Mouse (Mus musculus) adrenal gland (tissue): ENCODE measurements around the gene Efcab11.

Experiments used
- intact Hi-C: fragments of 180-260 bp; cut with DNase I; formaldehyde crosslinking; loops from one replicate; pipeline ENCODE4 v1.15.1; 2025

The Efcab11 gene

GRCm38 (mm10) chr12:99757754-99758526 is 126.3 kb downstream of the Efcab11 start:
- intact Hi-C loops: no loop called here

- intact Hi-C loops: no loop called here
These were observed 127.1 kb downstream of the Efcab11 start for GRCm38 (mm10) chr12:99756914-99757687.

- intact Hi-C loops: no loop called here
These were observed 128.0 kb downstream of the Efcab11 start for GRCm38 (mm10) chr12:99756213-99756612.

GRCm38 (mm10) chr12:99752986-99753385 is 131.3 kb downstream of the Efcab11 start:
- intact Hi-C loops: no loop called here

- intact Hi-C loops: no loop called here
These were observed 134.8 kb downstream of the Efcab11 start for GRCm38 (mm10) chr12:99749391-99749790.

- intact Hi-C loops: no loop called here
These were observed 142.6 kb downstream of the Efcab11 start for GRCm38 (mm10) chr12:99741631-99742030.

- intact Hi-C loops: no loop called here
These were observed 145.0 kb downstream of the Efcab11 start for GRCm38 (mm10) chr12:99739211-99739610.

DNA sequence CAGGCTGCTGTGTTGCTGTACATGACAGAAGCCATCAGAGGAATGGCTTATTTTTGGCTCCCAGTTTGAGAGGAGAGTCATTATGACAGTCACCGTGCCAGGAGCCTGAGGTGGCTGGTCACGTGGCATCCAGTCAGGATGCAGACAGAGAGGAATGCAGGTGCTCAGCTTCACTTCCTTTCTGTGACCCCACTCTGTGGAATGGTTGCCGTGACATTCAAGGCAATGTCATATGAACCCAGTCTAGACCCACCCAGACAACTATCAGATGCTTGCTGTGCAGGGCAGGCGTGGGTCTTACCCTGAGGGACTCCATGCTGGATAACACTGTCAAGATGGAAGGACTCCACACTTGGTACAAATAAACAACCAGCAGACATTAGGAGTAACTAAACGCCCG is 146.0 kb downstream of the Efcab11 start:
- intact Hi-C loops: no loop called here

DNA sequence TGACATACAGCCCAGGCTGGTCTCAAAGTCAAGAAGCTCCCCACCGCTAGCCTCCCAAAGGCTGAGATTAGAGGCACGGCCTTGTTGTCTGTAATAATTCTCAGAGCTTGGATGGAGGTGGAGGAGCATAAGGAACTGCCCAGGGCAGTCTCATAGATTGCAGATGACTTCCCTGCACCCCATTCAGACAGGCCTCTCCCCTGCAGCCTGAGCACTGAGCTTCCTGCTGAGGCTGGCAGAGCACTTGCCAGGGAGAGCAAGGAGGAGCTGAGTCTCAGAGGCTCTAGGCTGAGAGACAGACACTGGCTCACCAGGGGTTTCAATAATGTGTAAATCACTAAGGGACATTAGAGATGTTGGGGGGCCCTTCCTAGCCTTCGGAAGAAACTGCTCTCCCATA is 147.3 kb downstream of the Efcab11 start:
- intact Hi-C loops: no loop called here

- intact Hi-C loops: no loop called here
These were observed 149.1 kb downstream of the Efcab11 start for GRCm38 (mm10) chr12:99735172-99735571.

- intact Hi-C loops: no loop called here
These were observed 160.0 kb downstream of the Efcab11 start for GRCm38 (mm10) chr12:99724206-99724605.

DNA sequence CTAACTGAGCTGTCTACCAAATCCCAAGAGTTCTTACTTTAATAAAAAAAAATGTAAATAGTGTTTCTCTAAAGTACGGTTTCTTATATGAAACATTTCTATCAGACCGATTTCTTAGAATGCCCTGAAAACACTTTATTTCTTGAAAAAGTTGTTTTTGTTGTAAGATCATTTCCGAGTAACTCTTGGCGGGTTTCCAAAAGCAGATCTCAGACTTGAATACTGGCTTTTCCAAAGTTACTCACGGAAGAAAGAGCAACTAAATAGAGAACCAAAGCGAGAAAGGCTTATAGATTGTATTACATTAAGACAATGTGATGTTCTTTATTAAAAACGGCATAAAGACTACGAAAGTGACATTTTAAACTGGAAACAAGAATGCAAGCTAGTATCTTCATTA is 160.4 kb downstream of the Efcab11 start:
- intact Hi-C loops: no loop called here

DNA sequence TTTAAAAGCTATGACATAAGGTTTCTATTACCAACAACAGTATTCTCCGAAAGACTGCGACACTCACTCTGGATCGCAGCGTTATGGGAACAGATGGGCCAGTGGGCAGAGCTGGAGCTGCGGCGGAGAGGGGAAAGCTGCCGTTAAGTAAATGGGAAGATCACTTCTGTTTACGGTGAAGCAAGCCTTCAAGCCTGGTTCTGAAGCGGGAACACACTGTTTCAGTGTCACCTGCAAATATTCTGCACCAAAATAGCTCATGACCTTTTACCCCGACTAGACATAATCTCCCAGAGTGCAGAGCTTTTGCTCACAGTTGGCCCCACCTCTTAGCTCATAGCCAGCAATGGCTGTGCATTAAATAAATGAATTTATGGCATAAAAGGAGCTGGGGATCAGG is 162.9 kb downstream of the Efcab11 start:
- intact Hi-C loops: no loop called here

DNA sequence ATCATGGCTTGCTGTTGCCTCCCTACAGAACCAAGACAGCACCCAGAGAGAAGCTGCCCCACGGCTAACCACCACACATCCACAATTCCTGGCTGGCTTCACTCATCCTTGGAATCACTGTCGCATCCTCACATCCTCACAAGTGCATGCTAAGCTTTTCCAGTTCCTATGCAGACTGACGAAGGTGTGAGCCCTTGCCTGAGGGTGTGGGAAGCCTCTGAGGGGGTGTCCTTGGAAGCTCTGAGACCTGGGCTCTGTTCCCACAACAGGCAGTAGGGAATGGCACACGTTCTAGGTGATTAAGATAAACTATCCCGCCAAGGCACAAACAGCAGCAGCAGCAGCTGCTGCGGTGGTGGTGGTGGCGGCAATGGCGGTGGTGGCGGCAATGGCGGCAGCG is 164.5 kb downstream of the Efcab11 start:
- intact Hi-C loops: no loop called here

DNA sequence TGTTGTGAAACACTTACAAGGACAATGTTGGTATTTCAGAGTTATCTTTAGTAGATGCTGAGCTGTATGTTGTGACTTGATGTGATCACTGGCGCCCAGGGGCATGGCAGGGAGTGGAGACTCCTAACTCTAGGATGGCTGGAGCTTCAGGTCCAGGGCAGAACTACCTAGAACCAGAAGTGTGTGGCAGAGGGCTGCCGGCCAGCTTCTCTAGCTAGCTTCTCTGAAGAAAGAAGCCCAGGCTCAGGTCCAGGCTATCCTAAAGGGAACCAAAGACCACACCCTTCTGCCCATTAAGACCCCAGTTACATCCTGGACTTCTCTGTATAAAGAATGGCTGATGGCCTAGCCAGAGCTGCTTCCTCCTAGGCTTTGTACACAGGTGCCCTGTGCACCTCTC is 166.1 kb downstream of the Efcab11 start:
- intact Hi-C loops: no loop called here

- intact Hi-C loops: no loop called here
These were observed 168.1 kb downstream of the Efcab11 start for GRCm38 (mm10) chr12:99716038-99716610.

- intact Hi-C loops: no loop called here
These were observed 168.9 kb downstream of the Efcab11 start for GRCm38 (mm10) chr12:99715129-99716037.

DNA sequence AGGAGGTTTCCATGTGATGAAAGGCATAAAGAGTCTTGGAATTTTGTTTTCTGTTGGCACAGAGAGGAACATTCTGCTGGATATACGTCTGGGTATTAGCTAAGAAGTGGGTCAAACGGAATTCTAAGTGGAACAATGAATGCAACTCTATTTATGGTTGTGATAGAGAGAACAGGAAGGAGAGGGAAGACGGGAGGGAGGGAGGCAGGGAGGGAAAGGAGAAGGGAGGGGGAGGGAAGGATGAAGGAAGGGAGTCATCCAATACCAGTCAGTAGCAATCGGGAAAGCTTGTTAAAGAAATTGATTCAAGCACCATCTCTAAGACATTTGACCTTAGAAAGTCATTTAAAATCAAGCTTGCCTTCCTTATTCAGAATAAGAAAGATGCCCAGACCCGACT is 172.0 kb downstream of the Efcab11 start:
- intact Hi-C loops: no loop called here

DNA sequence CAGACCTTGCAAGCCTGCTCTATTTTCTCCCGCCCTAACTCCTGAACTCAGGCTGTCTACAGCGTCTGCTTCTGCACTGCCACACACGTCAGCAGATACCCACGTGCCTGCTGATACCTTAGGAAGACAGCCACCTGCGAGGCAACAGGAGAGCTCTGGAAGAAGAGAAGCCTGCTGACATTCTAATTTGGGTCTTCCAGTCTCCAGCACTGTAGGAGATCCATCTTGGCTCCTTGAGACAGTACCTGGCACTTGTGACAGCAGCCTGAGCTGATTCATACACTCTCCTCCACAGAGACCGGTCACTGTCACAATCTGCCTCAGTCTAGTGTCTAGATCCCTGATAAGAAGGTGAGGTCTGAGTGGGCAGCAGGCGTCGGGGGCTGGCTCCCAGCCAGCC is 182.0 kb downstream of the Efcab11 start:
- intact Hi-C loops: no loop called here

GRCm38 (mm10) chr12:99700380-99700779 is 183.9 kb downstream of the Efcab11 start:
- intact Hi-C loops: no loop called here

DNA sequence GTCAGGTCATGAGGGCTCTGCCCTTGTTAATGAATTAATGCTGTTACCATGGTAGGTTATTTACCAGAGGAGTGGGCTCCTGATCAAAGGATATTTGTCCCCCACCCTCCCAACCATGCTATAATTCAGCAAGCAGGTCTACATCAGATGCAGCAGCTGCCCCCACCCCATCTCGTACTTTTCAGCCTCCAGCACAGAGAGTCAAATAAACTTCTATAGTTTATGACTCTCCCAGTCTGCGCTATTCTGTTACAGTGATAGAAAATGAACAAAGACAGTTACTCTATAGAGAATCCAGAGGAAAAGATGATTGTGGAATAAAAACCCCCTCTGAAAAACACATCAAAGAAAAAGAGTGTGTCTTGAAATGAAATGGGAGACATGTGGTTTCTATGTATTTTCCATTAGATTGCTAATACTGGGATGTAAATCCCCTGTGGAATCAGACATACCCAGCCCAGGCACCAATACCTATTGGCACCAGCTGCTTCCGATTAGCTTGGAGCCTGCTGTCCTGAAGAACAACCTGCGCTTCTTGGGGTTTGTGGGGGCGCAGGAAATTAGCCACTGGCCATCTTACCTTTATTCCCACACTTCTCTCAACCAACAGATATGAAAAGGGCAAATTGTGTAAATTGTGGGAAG is 184.7 kb downstream of the Efcab11 start:
- intact Hi-C loops: no loop called here
